Mouse (Mus musculus) kidney, embryonic 16.5 days (tissue): ENCODE measurements around the gene Socs7. TPM values are rescaled to one million over a fixed set of nuclear protein-coding genes. Genes with fewer than 3 reads are reported as not detected.
A peak's percentile ranks its signal among the peaks of the same experiment; 100 is the strongest.

ENCODE experiments used
- ATAC-seq: fragments of 200-750 bp; cut with Nextera tagmentation; 2 replicates; pipeline ENCODE4 v1.8.0; 2017; ENCODE audit warnings: moderate TSS enrichment; ENCODE audit not compliant: low FRiP score, low TSS enrichment
- H3K27ac ChIP-seq: fragments of 300-500 bp; sonication (generic); 2 replicates; pipeline ENCODE4 v1.5.1; 2014; ENCODE audit warnings: low read length
- H3K27me3 ChIP-seq: fragments of 300-500 bp; sonication (generic); 2 replicates; pipeline ENCODE4 v1.6.1; 2014; ENCODE audit warnings: low read length, control low read depth, mixed read lengths; ENCODE audit not compliant: insufficient read depth
- H3K36me3 ChIP-seq: fragments of 300-500 bp; sonication (generic); 2 replicates; pipeline ENCODE4 v1.6.1; 2014; ENCODE audit warnings: low read length, control low read depth, mixed read lengths; ENCODE audit not compliant: insufficient read depth
- H3K4me1 ChIP-seq: fragments of 300-500 bp; sonication (generic); 2 replicates; pipeline ENCODE4 v1.6.1; 2014; ENCODE audit warnings: low read length, control low read depth, mixed read lengths; ENCODE audit not compliant: insufficient read depth
- H3K4me2 ChIP-seq: fragments of 300-500 bp; sonication (generic); replicated peaks from 2 replicates; pipeline ENCODE4 v1.6.1; 2014; ENCODE audit warnings: low read depth, low read length
- H3K4me3 ChIP-seq: fragments of 300-500 bp; sonication (generic); 2 replicates; pipeline ENCODE4 v1.5.1; 2014; ENCODE audit warnings: mild to moderate bottlenecking, low read length
- H3K9ac ChIP-seq: fragments of 300-500 bp; sonication (generic); replicated peaks from 2 replicates; pipeline ENCODE4 v1.6.1; 2014; ENCODE audit warnings: low read length
- H3K9me3 ChIP-seq: fragments of 300-500 bp; sonication (generic); 2 replicates; pipeline ENCODE4 v1.6.1; 2016; ENCODE audit warnings: low read length, control low read depth
- WGBS: fragments of 180-500 bp; shearing (Covaris S2); extraction: QIAGEN DNeasy Blood & Tissue Kit; methylation state at CpG from one replicate; pipeline ENCODE4 v1.1.7; 2014; 5-methylcytosine and 5-hydroxymethylcytosine counted together
- polyA plus RNA-seq: library from polyadenylated mRNA; unstranded; fragments of >200 nt; fragmentation: Nextera tagmentation; extraction: Ambion mirVana; gene quantifications from 2 replicates; pipeline ENCODE4 v1.2.1, GENCODE M21; 2015

Gene Socs7
- polyA plus RNA-seq, 1 experiment from 2014 or later = 3.5 TPM

DNA sequence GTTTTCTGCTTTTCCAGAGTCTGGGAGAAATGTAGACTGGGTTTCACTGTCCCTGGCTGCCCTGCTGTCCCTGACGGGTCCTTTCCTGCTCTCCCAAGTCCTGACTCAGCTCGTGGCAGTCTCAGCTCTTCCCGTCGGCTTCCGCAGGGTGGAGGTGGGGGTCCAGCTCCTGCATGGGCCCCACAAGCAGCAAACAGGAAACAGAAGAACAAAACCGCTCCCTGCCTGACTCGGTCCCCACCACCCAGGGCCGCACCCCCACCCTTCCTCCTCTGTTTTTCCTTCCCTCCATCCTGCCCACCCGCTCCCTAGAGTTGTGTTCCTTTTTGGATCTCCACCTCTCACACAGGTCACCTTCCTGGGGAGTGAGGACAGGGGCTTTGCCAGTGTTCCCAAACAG lies 76.5 kb downstream of the Socs7 start:
- WGBS = 46% methylated on average over 9 of the region's 9 CpGs

DNA sequence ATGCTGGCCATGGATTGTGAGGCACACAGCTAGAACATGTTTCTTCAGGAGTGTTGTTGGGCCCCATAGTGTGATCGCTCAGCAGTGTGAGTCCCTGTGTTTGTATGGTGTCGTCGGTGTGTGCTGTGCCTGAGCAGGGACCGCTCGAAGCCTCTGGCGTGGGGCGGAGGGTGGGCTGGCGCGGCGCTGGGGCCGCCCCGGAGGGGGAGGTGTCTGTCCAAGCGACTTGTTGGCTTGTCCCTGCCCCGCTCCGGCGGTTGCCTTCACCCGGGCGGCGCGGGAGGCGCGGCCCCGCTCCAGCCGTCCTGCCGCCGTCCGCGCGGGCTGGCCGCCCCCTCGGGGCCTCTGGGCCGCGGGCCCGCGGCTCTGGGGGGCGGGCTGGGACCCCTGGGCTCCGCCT lies 77.6 kb downstream of the Socs7 start:
- peak; percentile 48 for ATAC-seq

More for the DNA sequence above, 76.5 kb downstream of the Socs7 start:
- peaks cover 77% of the 10 kb centered on the region for H3K4me1 ChIP-seq
- H3K4me2 ChIP-seq = no peak overlapping the region
- no peak overlapping the region for H3K4me3 ChIP-seq
- no peak overlapping the region for H3K9ac ChIP-seq
- no peaks in the 10 kb centered on the region for H3K27me3 ChIP-seq
- no peak for ATAC-seq
- H3K27ac ChIP-seq = peak overlapping the region; percentile 92
- H3K9me3 ChIP-seq = no peaks in the 10 kb centered on the region
- no peaks in the 10 kb centered on the region for H3K36me3 ChIP-seq

DNA sequence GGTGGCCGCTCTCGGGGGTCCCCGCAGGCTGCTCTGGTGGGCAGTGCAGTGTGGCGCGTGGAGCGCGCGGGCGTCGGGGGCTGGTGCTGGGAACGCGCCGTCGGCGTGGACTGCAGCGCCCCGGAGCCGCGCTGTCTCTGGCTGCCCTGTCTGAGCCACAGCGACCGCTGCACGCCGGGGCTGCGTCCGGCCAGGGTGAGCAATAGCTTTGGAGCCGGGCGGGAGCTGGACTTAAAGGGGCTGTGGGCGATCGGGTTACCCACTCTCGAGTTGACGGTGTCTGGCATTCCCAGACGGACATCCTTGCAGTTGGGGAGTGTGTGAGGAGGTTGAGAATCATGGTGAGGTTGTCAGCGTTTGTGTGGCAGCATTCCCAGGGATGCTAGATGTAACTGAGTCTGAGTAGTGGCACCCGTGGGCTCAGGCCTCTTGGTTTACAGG lies 78.1 kb downstream of the Socs7 start:
- 1% methylated on average over 25 of the region's 34 CpGs for WGBS
- Histone ChIP-seq H3K36me3 (peaks cover 5% of the 10 kb centered on the region; the same call in 1 of the 2 replicates), H3K9ac (peak overlapping the region; percentile 80), H3K27ac (peak overlapping the region; percentile 92), H3K27me3 (no peaks in the 10 kb centered on the region), H3K4me1 (peaks cover 66% of the 10 kb centered on the region), H3K4me3 (peak overlapping the region; percentile 64), H3K4me2 (peak overlapping the region; percentile 69), H3K9me3 (no peaks in the 10 kb centered on the region)
- ATAC-seq = peak; percentile 36

More for the DNA sequence above, 77.6 kb downstream of the Socs7 start:
- Histone ChIP-seq H3K27ac (peak overlapping the region; percentile 92), H3K27me3 (no peaks in the 10 kb centered on the region), H3K4me2 (peak overlapping the region; percentile 69), H3K9me3 (no peaks in the 10 kb centered on the region), H3K9ac (peak overlapping the region; percentile 80), H3K4me3 (peak overlapping the region; percentile 64), H3K4me1 (peaks cover 72% of the 10 kb centered on the region), H3K36me3 (0 out of 2 replicates have a peak, but pooled peaks cover 5% of the 10 kb centered on the region)
- WGBS = under 1% methylated on average over 16 of the region's 37 CpGs

DNA sequence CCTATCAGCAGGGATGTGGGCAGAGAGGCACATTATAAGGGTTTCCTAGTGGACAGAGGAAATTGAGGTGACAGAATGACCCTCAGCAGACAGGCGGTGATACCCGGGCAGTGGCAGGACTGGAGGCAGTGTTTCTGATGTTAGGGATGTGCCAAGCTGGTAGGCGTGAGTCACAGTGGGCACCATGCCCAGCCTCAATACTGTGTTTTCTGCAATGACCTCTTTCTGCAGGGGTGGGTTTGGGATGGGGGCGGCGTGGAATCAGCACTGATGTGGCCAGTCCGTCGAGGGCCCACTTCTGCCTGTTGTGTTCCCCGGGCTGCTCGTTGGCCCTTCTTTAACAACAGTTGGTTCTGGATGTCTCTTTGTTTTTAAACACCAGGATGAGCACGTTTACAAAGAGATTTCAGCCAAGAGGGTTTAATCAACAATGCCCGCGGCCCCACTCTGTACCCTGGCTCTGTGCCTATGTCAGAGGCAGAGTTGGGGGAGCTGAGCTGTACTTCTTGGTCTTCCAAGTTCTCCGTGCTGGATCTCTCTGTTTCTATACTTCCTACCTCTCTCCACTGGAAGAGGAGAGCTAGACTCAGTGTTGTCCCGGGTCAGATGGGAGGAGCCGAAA lies 78.8 kb downstream of the Socs7 start:
- Histone ChIP-seq H3K9me3 (no peaks in the 10 kb centered on the region), H3K36me3 (peaks cover 12% of the 10 kb centered on the region; the same call in 1 of the 2 replicates), H3K4me1 (peaks cover 59% of the 10 kb centered on the region), H3K9ac (peak overlapping the region; percentile 80), H3K4me3 (peak overlapping the region; percentile 64), H3K27me3 (no peaks in the 10 kb centered on the region), H3K27ac (peak overlapping the region; percentile 92), H3K4me2 (peak overlapping the region; percentile 69)
- no peak for ATAC-seq
- 50% methylated on average over 15 of the region's 15 CpGs for WGBS

DNA sequence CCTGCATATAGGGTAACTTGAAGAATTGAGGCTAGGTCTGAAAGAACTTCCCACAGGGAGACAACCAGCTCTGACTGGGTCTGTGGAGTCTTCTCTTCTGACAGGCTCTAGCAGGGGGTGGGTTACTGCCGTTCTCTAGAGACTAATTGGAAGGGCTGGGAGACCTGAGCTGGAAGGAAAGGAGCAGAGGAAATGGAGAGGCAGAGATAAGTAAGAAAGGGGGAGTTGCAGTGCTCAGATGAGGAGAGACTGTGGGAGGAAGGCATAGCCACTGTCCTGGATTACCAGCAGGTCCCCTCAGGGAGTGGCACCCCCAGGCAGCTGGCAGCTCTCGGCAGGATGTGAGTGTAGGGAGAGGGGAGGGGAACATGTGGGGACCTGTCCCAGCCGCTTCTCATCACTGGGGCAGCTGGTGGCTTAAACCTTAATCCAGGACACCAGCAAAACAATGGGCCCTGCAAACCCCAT lies 79.3 kb downstream of the Socs7 start:
- H3K4me1 ChIP-seq = peaks cover 54% of the 10 kb centered on the region
- H3K9ac ChIP-seq = peak overlapping the region; percentile 80; the same call in 1 of the 2 replicates
- 11% methylated on average over 3 of the region's 3 CpGs for WGBS
- H3K4me3 ChIP-seq = peak overlapping the region; percentile 64
- ATAC-seq = no peak
- peak overlapping the region; percentile 69 for H3K4me2 ChIP-seq
- H3K27me3 ChIP-seq = no peaks in the 10 kb centered on the region
- no peaks in the 10 kb centered on the region for H3K9me3 ChIP-seq
- peaks cover 12% of the 10 kb centered on the region; the same call in 1 of the 2 replicates for H3K36me3 ChIP-seq
- peak overlapping the region; percentile 92 for H3K27ac ChIP-seq

DNA sequence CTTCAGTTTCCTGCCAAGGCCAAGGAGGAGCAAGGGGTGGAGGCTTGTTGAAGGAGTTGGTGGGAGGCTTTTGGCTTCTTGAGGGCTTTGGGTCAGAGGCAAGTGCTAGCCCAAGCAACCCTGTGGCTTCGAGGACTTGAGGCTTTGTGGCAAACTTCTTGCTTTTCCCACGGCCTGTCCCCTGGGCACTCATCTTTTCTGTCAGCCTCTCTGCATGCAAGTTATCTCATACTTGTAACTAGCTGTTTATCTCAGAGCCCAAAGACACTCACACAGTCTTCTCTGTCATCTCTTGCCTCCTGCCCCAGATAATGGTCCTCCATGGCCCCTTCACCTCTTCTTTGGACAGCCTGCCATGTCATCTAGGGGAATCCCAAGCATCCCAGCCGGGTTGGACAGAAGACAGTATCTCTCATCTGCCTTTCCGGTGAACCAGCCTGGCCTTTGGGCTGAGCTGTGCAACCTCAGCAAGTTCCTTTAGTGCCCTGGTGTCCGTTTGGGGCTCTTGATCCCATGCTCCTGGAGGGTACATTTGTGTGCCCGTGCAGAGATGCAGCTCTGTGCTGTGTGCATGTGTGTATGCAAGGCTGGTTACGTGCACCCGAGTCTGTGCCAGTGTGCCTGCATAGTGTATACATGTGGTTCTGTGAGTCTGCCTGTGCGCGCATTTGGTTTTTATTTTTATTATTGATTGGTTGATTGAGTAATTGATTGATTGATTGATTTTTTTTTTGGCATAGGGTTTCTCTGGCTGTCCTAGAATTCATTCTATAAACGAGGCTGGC lies 80.7 kb downstream of the Socs7 start:
- H3K9me3 ChIP-seq = no peaks in the 10 kb centered on the region
- H3K36me3 ChIP-seq = peaks cover 19% of the 10 kb centered on the region; the same call in 1 of the 2 replicates
- H3K27me3 ChIP-seq = no peaks in the 10 kb centered on the region
- ATAC-seq = no peak
- H3K4me3 ChIP-seq = no peak overlapping the region
- 79% methylated on average over 11 of the region's 11 CpGs for WGBS
- H3K4me1 ChIP-seq = peaks cover 40% of the 10 kb centered on the region
- H3K27ac ChIP-seq = no peak overlapping the region
- no peak overlapping the region for H3K9ac ChIP-seq
- H3K4me2 ChIP-seq = no peak overlapping the region

DNA sequence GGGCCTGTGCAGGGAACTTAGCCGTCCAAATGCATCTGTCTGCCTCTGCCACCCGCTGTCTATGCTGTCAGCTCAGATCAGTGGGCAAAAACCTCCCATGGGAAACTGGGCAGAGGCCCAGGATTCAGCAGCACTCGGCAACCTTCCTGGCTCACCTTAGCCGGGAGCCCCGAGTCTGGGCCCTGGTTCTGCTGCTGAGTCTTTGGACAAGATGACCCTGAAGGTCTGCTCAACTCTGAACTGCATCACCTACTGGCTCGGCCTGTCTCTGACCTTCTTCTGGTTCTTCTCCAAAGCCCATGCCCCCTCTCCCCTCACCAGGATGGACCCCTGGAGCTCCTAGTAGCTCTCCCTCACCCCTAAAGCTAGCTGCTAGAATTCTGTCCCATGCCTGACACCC lies 83.2 kb downstream of the Socs7 start:
- H3K27me3 ChIP-seq = no peaks in the 10 kb centered on the region
- no peak overlapping the region for H3K27ac ChIP-seq
- no peak overlapping the region for H3K4me2 ChIP-seq
- H3K4me1 ChIP-seq = peaks cover 35% of the 10 kb centered on the region
- H3K9ac ChIP-seq = no peak overlapping the region
- WGBS = 80% methylated on average over 6 of the region's 6 CpGs
- H3K9me3 ChIP-seq = no peaks in the 10 kb centered on the region
- peaks cover 30% of the 10 kb centered on the region for H3K36me3 ChIP-seq
- ATAC-seq = no peak
- no peak overlapping the region for H3K4me3 ChIP-seq

DNA sequence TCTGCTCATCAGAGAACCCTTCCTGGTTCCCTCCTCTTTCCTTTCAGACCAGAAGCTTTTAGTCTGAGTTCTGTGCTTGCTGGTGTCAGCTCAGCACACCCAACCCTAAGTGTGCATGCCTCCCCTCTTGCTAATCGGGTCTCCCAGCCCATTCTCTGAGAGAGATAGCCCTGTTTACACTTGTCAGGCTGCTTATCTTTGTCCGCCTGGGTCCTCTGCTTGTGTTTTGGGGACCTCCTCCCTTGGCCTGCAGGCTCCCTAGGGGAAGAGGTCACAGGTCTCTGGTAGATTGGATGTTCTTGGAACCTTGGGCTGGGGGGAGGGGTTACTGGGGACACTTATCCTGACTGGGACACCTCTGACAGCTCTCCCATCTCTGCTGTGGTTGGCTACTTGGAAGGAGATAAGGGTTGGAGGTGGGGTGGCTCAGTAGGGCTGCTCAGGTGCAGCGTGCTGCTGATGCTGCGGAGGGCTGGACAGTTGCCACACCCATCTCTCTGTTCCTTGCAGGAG lies 83.7 kb downstream of the Socs7 start:
- no peak for ATAC-seq
- Histone ChIP-seq H3K4me1 (peaks cover 38% of the 10 kb centered on the region), H3K4me3 (no peak overlapping the region), H3K9ac (no peak overlapping the region), H3K4me2 (no peak overlapping the region), H3K27me3 (no peaks in the 10 kb centered on the region), H3K27ac (no peak overlapping the region), H3K9me3 (no peaks in the 10 kb centered on the region), H3K36me3 (peaks cover 30% of the 10 kb centered on the region)
- WGBS = 73% methylated on average over 4 of the region's 4 CpGs

DNA sequence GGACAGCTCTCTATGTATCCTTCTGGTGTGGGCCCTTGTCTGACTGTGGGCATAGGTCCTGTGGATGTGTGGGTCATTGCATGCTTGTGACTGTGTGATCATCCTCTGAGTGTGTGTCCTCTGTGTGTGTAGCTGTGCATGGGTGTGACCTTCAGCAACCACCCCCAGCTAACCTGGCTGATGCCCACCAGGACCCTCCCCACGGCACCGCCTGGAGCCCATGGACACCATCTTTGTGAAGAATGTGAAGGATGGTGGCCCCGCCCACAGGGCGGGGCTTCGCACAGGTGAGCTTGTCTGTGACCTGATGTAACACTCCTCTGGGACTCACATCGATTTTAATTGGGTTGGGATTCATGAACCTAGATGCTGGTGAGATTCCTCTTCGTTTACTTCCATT lies 85.6 kb downstream of the Socs7 start:
- no peak overlapping the region for H3K27ac ChIP-seq
- no peaks in the 10 kb centered on the region for H3K9me3 ChIP-seq
- no peak for ATAC-seq
- H3K4me2 ChIP-seq = no peak overlapping the region
- peaks cover 47% of the 10 kb centered on the region for H3K36me3 ChIP-seq
- H3K27me3 ChIP-seq = no peaks in the 10 kb centered on the region
- H3K4me3 ChIP-seq = no peak overlapping the region
- H3K4me1 ChIP-seq = peaks cover 28% of the 10 kb centered on the region
- 80% methylated on average over 7 of the region's 7 CpGs for WGBS
- H3K9ac ChIP-seq = no peak overlapping the region
